Mouse (Mus musculus): Measurements from ENCODE around the gene Auh. TPM values are rescaled to one million over a fixed set of nuclear protein-coding genes. Genes with fewer than 3 reads are reported as not detected.

The Auh gene
- polyA plus RNA-seq, 1 experiment from 2014 or later, result 35.2 TPM

GRCm38 (mm10) chr13:52863436-52863835 lies 66.0 kb downstream of the Auh start:
- no peak overlapping the region for H3K4me2 ChIP-seq (ENCODE audit: low read depth, low read length)
- WGBS, result 78% methylated on average over 8 of the region's 8 CpGs
- peaks cover 20% of the 10 kb centered on the region for H3K4me1 ChIP-seq (ENCODE audit: control insufficient read depth, insufficient read depth, low read length)
- DNase-seq (ENCODE audit: low spot score), result no peak
- H3K9me3 ChIP-seq (ENCODE audit: control insufficient read depth, low read length), result no peaks in the 10 kb centered on the region
- ATAC-seq (ENCODE audit: low read depth), result no peak
- H3K9ac ChIP-seq (ENCODE audit: low read depth, low read length), result no peak overlapping the region
- H3K36me3 ChIP-seq (ENCODE audit: control insufficient read depth, insufficient read depth, low read length), result 0 out of 2 replicates have a peak, but pooled peaks cover 4% of the 10 kb centered on the region
- H3K4me3 ChIP-seq (ENCODE audit: low read depth, low read length), result no peak overlapping the region
- H3K27ac ChIP-seq (replicated peaks; ENCODE audit: low read depth, low read length), result no peak overlapping the region
- H3K27me3 ChIP-seq (replicated peaks; ENCODE audit: control insufficient read depth, insufficient read depth, low read length), result no peaks in the 10 kb centered on the region

GRCm38 (mm10) chr13:52860006-52860685 lies 69.3 kb downstream of the Auh start:
- Histone ChIP-seq H3K27ac (replicated peaks; ENCODE audit: low read depth, low read length) (no peak overlapping the region), H3K9ac (ENCODE audit: low read depth, low read length) (no peak overlapping the region), H3K27me3 (replicated peaks; ENCODE audit: control insufficient read depth, insufficient read depth, low read length) (no peaks in the 10 kb centered on the region), H3K36me3 (ENCODE audit: control insufficient read depth, insufficient read depth, low read length) (0 out of 2 replicates have a peak, but pooled peaks cover 4% of the 10 kb centered on the region), H3K9me3 (ENCODE audit: control insufficient read depth, low read length) (no peaks in the 10 kb centered on the region), H3K4me3 (ENCODE audit: low read depth, low read length) (no peak overlapping the region), H3K4me2 (ENCODE audit: low read depth, low read length) (no peak overlapping the region), H3K4me1 (ENCODE audit: control insufficient read depth, insufficient read depth, low read length) (no peaks in the 10 kb centered on the region)
- no peak for DNase-seq (ENCODE audit: low spot score)
- WGBS, result 68% methylated on average over 19 of the region's 22 CpGs
- no peak for ATAC-seq (ENCODE audit: low read depth)

GRCm38 (mm10) chr13:52859065-52859820 lies 70.2 kb downstream of the Auh start:
- Histone ChIP-seq H3K27ac (replicated peaks; ENCODE audit: low read depth, low read length) (no peak overlapping the region), H3K4me1 (ENCODE audit: control insufficient read depth, insufficient read depth, low read length) (no peaks in the 10 kb centered on the region), H3K9me3 (ENCODE audit: control insufficient read depth, low read length) (no peaks in the 10 kb centered on the region), H3K4me3 (ENCODE audit: low read depth, low read length) (no peak overlapping the region), H3K36me3 (ENCODE audit: control insufficient read depth, insufficient read depth, low read length) (0 out of 2 replicates have a peak, but pooled peaks cover 4% of the 10 kb centered on the region), H3K27me3 (replicated peaks; ENCODE audit: control insufficient read depth, insufficient read depth, low read length) (no peaks in the 10 kb centered on the region), H3K4me2 (ENCODE audit: low read depth, low read length) (no peak overlapping the region), H3K9ac (ENCODE audit: low read depth, low read length) (no peak overlapping the region)
- WGBS, result 73% methylated on average over 16 of the region's 16 CpGs
- ATAC-seq (ENCODE audit: low read depth) (no peak), DNase-seq (ENCODE audit: low spot score) (no peak)

- H3K9ac ChIP-seq (ENCODE audit: low read depth, low read length), result no peak overlapping the region
- H3K4me1 ChIP-seq (ENCODE audit: control insufficient read depth, insufficient read depth, low read length), result no peaks in the 10 kb centered on the region
- WGBS, result 82% methylated on average over 12 of the region's 12 CpGs
- no peak overlapping the region for H3K4me3 ChIP-seq (ENCODE audit: low read depth, low read length)
- H3K27ac ChIP-seq (replicated peaks; ENCODE audit: low read depth, low read length), result no peak overlapping the region
- ATAC-seq (ENCODE audit: low read depth), result no peak
- 0 out of 2 replicates have a peak, but pooled peaks cover 4% of the 10 kb centered on the region for H3K36me3 ChIP-seq (ENCODE audit: control insufficient read depth, insufficient read depth, low read length)
- H3K9me3 ChIP-seq (ENCODE audit: control insufficient read depth, low read length), result no peaks in the 10 kb centered on the region
- no peak overlapping the region for H3K4me2 ChIP-seq (ENCODE audit: low read depth, low read length)
- H3K27me3 ChIP-seq (replicated peaks; ENCODE audit: control insufficient read depth, insufficient read depth, low read length), result no peaks in the 10 kb centered on the region
- no peak for DNase-seq (ENCODE audit: low spot score)
Observed at GRCm38 (mm10) chr13:52858373-52858772, 71.1 kb downstream of the Auh start.

- peaks cover 4% of the 10 kb centered on the region; the same call in 1 of the 2 replicates for H3K36me3 ChIP-seq (ENCODE audit: control insufficient read depth, insufficient read depth, low read length)
- H3K4me2 ChIP-seq (ENCODE audit: low read depth, low read length), result no peak overlapping the region
- H3K9me3 ChIP-seq (ENCODE audit: control insufficient read depth, low read length), result no peaks in the 10 kb centered on the region
- DNase-seq (ENCODE audit: low spot score) (no peak), ATAC-seq (ENCODE audit: low read depth) (no peak)
- H3K4me1 ChIP-seq (ENCODE audit: control insufficient read depth, insufficient read depth, low read length), result no peaks in the 10 kb centered on the region
- H3K9ac ChIP-seq (ENCODE audit: low read depth, low read length), result no peak overlapping the region
- no peak overlapping the region for H3K4me3 ChIP-seq (ENCODE audit: low read depth, low read length)
- WGBS, result 89% methylated on average over 5 of the region's 5 CpGs
- no peak overlapping the region for H3K27ac ChIP-seq (replicated peaks; ENCODE audit: low read depth, low read length)
- no peaks in the 10 kb centered on the region for H3K27me3 ChIP-seq (replicated peaks; ENCODE audit: control insufficient read depth, insufficient read depth, low read length)
Observed at GRCm38 (mm10) chr13:52857781-52858180, 71.7 kb downstream of the Auh start.

- H3K4me1 ChIP-seq (ENCODE audit: control insufficient read depth, insufficient read depth, low read length), result no peaks in the 10 kb centered on the region
- H3K9ac ChIP-seq (ENCODE audit: low read depth, low read length), result no peak overlapping the region
- no peak for ATAC-seq (ENCODE audit: low read depth)
- H3K4me2 ChIP-seq (ENCODE audit: low read depth, low read length), result no peak overlapping the region
- no peaks in the 10 kb centered on the region for H3K27me3 ChIP-seq (replicated peaks; ENCODE audit: control insufficient read depth, insufficient read depth, low read length)
- H3K9me3 ChIP-seq (ENCODE audit: control insufficient read depth, low read length), result no peaks in the 10 kb centered on the region
- H3K4me3 ChIP-seq (ENCODE audit: low read depth, low read length), result no peak overlapping the region
- H3K36me3 ChIP-seq (ENCODE audit: control insufficient read depth, insufficient read depth, low read length), result no peaks in the 10 kb centered on the region; the same call in 1 of the 2 replicates
- no peak overlapping the region for H3K27ac ChIP-seq (replicated peaks; ENCODE audit: low read depth, low read length)
- no peak for DNase-seq (ENCODE audit: low spot score)
- no CpG with 5 or more reads among the region's 1 CpGs for WGBS
Observed at GRCm38 (mm10) chr13:52853536-52853935, 75.9 kb downstream of the Auh start.

GRCm38 (mm10) chr13:52851886-52852285 lies 77.6 kb downstream of the Auh start:
- ATAC-seq (ENCODE audit: low read depth) (no peak), DNase-seq (ENCODE audit: low spot score) (no peak)
- no peaks in the 10 kb centered on the region; the same call in 1 of the 2 replicates for H3K36me3 ChIP-seq (ENCODE audit: control insufficient read depth, insufficient read depth, low read length)
- H3K27me3 ChIP-seq (replicated peaks; ENCODE audit: control insufficient read depth, insufficient read depth, low read length), result no peaks in the 10 kb centered on the region
- 71% methylated on average over 4 of the region's 4 CpGs for WGBS
- no peak overlapping the region for H3K4me2 ChIP-seq (ENCODE audit: low read depth, low read length)
- H3K4me1 ChIP-seq (ENCODE audit: control insufficient read depth, insufficient read depth, low read length), result no peaks in the 10 kb centered on the region
- H3K9me3 ChIP-seq (ENCODE audit: control insufficient read depth, low read length), result no peaks in the 10 kb centered on the region
- no peak overlapping the region for H3K27ac ChIP-seq (replicated peaks; ENCODE audit: low read depth, low read length)
- H3K9ac ChIP-seq (ENCODE audit: low read depth, low read length), result no peak overlapping the region
- no peak overlapping the region for H3K4me3 ChIP-seq (ENCODE audit: low read depth, low read length)

- H3K4me2 ChIP-seq (ENCODE audit: low read depth, low read length), result no peak overlapping the region
- H3K4me3 ChIP-seq (ENCODE audit: low read depth, low read length), result no peak overlapping the region
- no peaks in the 10 kb centered on the region for H3K27me3 ChIP-seq (replicated peaks; ENCODE audit: control insufficient read depth, insufficient read depth, low read length)
- H3K9me3 ChIP-seq (ENCODE audit: control insufficient read depth, low read length), result no peaks in the 10 kb centered on the region
- WGBS, result 82% methylated on average over 15 of the region's 15 CpGs
- no peak for ATAC-seq (ENCODE audit: low read depth)
- DNase-seq (ENCODE audit: low spot score), result no peak
- no peak overlapping the region for H3K27ac ChIP-seq (replicated peaks; ENCODE audit: low read depth, low read length)
- H3K9ac ChIP-seq (ENCODE audit: low read depth, low read length), result no peak overlapping the region
- H3K36me3 ChIP-seq (ENCODE audit: control insufficient read depth, insufficient read depth, low read length), result no peaks in the 10 kb centered on the region; the same call in 1 of the 2 replicates
- H3K4me1 ChIP-seq (ENCODE audit: control insufficient read depth, insufficient read depth, low read length), result no peaks in the 10 kb centered on the region
Observed at GRCm38 (mm10) chr13:52850024-52850723, 79.3 kb downstream of the Auh start.
